Mouse (Mus musculus) hindbrain, embryonic 13.5 days (tissue): ENCODE measurements at regions not wholly inside any gene's neighbourhood (a gene's known extent, or its start where the extent isn't known, plus 50 kb on each side); places are given as distances from the start of the nearest gene placed in this dataset.

Experiments
- ATAC-seq: fragments of 200-750 bp; cut with Nextera tagmentation; 2 replicates; pipeline ENCODE4 v1.8.0; 2017; ENCODE audit warnings: moderate TSS enrichment; ENCODE audit not compliant: low FRiP score
- H3K27ac ChIP-seq: fragments of 300-500 bp; sonication (generic); 2 replicates; pipeline ENCODE4 v1.5.1; 2015; ENCODE audit warnings: inconsistent platforms, mild to moderate bottlenecking, moderate library complexity
- H3K27me3 ChIP-seq: fragments of 300-500 bp; sonication (generic); 2 replicates; pipeline ENCODE4 v1.6.1; 2015; ENCODE audit warnings: mild to moderate bottlenecking, inconsistent platforms
- H3K36me3 ChIP-seq: fragments of 300-500 bp; sonication (generic); 2 replicates; pipeline ENCODE4 v1.6.1; 2015; ENCODE audit warnings: mild to moderate bottlenecking, inconsistent platforms
- H3K4me1 ChIP-seq: fragments of 300-500 bp; sonication (generic); replicated peaks from 2 replicates; pipeline ENCODE4 v1.6.1; 2015; ENCODE audit warnings: inconsistent platforms
- H3K4me2 ChIP-seq: fragments of 300-500 bp; sonication (generic); 2 replicates; pipeline ENCODE4 v1.6.1; 2015; ENCODE audit warnings: inconsistent platforms, mild to moderate bottlenecking, moderate library complexity
- H3K4me3 ChIP-seq: fragments of 300-500 bp; sonication (generic); 2 replicates; pipeline ENCODE4 v1.5.1; 2015; ENCODE audit warnings: mild to moderate bottlenecking, inconsistent platforms
- H3K9ac ChIP-seq: fragments of 300-500 bp; sonication (generic); 2 replicates; pipeline ENCODE4 v1.6.1; 2015; ENCODE audit warnings: mild to moderate bottlenecking, inconsistent platforms
- H3K9me3 ChIP-seq: fragments of 300-500 bp; sonication (generic); 2 replicates; pipeline ENCODE4 v1.6.1; 2016; ENCODE audit warnings: inconsistent platforms
- WGBS: fragments of 180-500 bp; shearing (Covaris S2); methylation state at CpG from one replicate; pipeline ENCODE4 v1.1.7; 2015; 5-methylcytosine and 5-hydroxymethylcytosine counted together

DNA sequence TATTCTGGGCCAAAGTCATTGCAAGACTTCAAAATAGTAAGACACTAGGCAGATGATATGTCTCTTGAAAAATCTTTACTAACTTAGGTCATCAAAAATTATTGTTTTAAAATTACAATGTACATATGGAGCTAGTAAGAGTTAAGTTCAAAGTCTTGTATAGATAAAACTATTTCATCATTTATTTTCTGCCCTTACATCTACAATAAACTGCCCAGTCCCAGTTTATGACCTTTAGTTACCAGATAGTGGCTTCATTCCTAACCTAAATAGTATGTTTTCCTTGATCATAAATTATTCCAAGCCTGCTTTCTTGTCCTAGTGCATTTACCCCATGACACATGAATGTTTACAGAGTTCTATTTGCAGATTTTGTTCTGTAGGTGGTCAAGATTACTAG, 72.9 kb downstream of the Manea start:
- Histone ChIP-seq H3K27ac (no peak overlapping the region), H3K4me3 (no peak overlapping the region), H3K27me3 (no peaks in the 10 kb centered on the region), H3K9ac (no peak overlapping the region), H3K9me3 (no peaks in the 10 kb centered on the region), H3K4me1 (no peaks in the 10 kb centered on the region; the same call in 1 of the 2 replicates), H3K36me3 (no peaks in the 10 kb centered on the region), H3K4me2 (no peak overlapping the region)
- ATAC-seq, result no peak

DNA sequence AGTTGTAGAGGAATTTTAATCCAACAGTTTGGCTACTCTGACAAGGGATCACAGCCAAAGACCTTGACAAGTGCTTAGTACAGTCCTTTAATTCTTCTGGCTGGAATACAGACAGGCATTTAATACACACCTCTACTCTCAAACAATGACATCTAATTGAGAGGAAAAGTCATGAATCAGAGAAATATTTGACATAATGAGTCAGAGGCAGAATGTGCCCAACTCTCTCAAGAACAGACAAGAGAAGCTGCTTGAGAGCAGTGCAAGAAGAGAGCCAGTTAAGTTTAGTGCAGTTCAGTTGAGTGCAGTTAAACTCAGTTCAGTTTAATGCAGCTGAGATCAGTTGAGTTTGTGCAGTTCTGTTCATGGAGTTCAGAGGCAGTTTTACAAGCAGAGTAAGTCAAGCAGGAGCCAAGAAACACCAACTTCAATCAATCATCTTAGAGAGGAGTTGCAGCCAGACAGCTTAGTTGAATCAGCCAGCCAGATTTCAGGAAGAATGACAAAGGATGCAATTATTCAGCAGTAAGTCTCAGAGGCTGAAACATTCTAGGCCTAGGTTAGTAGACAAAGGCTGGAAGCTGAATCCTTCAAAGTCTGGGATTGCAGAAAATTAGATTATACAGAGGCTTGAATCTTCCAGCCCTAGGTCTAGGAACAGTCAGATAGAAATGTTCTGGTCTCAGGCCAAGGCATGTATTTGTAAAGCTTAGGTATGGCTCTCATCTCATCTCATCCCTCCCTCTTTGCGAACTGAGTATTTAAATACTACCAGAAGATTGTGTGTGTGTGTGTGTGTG, 87.3 kb downstream of the Manea start:
- Histone ChIP-seq H3K4me3 (no peak overlapping the region), H3K9me3 (no peaks in the 10 kb centered on the region), H3K36me3 (no peaks in the 10 kb centered on the region), H3K4me1 (no peaks in the 10 kb centered on the region; the same call in 1 of the 2 replicates), H3K27ac (no peak overlapping the region), H3K4me2 (no peak overlapping the region), H3K9ac (no peak overlapping the region), H3K27me3 (no peaks in the 10 kb centered on the region)
- ATAC-seq, result no peak
- 82% methylated on average over 1 of the region's 1 CpGs for WGBS

DNA sequence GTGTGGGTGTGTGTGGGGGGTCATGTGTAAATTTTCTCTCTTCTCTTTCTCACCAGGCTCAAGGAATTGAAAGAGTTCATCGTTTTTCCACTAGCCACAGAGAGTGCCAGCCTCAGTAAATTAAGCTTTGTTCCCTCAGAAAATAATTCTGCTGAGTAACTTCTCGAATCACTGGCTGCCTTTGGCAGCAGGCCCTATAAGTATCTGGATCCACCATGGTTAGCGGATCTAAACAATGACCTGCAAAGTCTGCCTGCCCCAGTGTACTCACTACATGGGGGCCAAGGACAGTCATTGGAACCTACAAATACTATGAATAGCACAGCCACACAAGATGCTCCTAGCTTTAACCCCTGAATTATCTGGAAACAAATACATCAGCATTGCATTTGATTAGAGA, 90.8 kb downstream of the Manea start:
- H3K4me1 ChIP-seq, result no peaks in the 10 kb centered on the region; the same call in 1 of the 2 replicates
- no peaks in the 10 kb centered on the region for H3K9me3 ChIP-seq
- H3K4me2 ChIP-seq, result no peak overlapping the region
- H3K27ac ChIP-seq, result no peak overlapping the region
- no peaks in the 10 kb centered on the region for H3K27me3 ChIP-seq
- no peak overlapping the region for H3K9ac ChIP-seq
- WGBS, result 49% methylated on average over 3 of the region's 3 CpGs
- no peak for ATAC-seq
- no peaks in the 10 kb centered on the region for H3K36me3 ChIP-seq
- H3K4me3 ChIP-seq, result no peak overlapping the region

- no peak overlapping the region for H3K27ac ChIP-seq
- H3K4me3 ChIP-seq, result no peak overlapping the region
- no peaks in the 10 kb centered on the region for H3K27me3 ChIP-seq
- H3K9me3 ChIP-seq, result no peaks in the 10 kb centered on the region
- WGBS, result 67% methylated on average over 13 of the region's 13 CpGs
- no peaks in the 10 kb centered on the region for H3K4me1 ChIP-seq
- peak; percentile 74; the same call in 1 of the 2 replicates for ATAC-seq
- H3K36me3 ChIP-seq, result no peaks in the 10 kb centered on the region
- H3K9ac ChIP-seq, result no peak overlapping the region
- no peak overlapping the region for H3K4me2 ChIP-seq
Measured at GRCm38 (mm10) chr4:26247925-26248856, 98.5 kb downstream of the Manea start.

DNA sequence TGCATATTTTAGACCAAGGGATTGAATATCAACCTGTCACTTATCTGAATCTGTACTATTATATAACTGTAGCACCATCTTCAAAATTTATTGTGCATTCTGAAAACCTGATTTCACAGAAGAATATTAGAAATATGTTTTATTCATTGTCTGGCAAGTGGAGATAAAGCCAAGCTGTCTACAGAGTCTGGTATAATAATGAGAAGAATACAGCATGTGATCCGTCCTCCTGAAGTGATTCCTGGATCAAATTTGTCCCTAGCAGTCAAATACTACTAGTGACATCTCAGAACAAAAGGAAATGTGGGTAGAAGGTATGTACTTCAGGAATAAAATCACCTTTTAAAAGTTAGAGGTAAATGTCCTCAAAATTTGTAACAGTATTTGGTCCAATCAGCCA, 123.4 kb downstream of the Manea start:
- no peak overlapping the region for H3K27ac ChIP-seq
- ATAC-seq, result no peak
- no peak overlapping the region for H3K4me2 ChIP-seq
- H3K9me3 ChIP-seq, result no peaks in the 10 kb centered on the region
- no peaks in the 10 kb centered on the region for H3K27me3 ChIP-seq
- WGBS, result 74% methylated on average over 1 of the region's 1 CpGs
- no peaks in the 10 kb centered on the region for H3K36me3 ChIP-seq
- H3K9ac ChIP-seq, result no peak overlapping the region
- H3K4me3 ChIP-seq, result no peak overlapping the region
- no peaks in the 10 kb centered on the region for H3K4me1 ChIP-seq
